Mouse (Mus musculus): ENCODE data around the gene Setd7. TPM values are rescaled to one million over a fixed set of nuclear protein-coding genes. Genes with fewer than 3 reads are reported as not detected.

Setd7 gene
- polyA plus RNA-seq, 1 experiment from 2014 or later = 2.7 TPM

- Histone ChIP-seq H3K36me3 (ENCODE audit: control insufficient read depth, insufficient read depth, low read length) (peaks cover 26% of the 10 kb centered on the region), H3K4me3 (ENCODE audit: low read depth, low read length) (no peak overlapping the region), H3K4me2 (ENCODE audit: low read length) (no peak overlapping the region), H3K27me3 (ENCODE audit: control insufficient read depth, insufficient read depth, low read depth, low read length) (no peaks in the 10 kb centered on the region), H3K9me3 (replicated peaks; ENCODE audit: control insufficient read depth, low read length, poor library complexity, severe bottlenecking) (no peaks in the 10 kb centered on the region), H3K27ac (ENCODE audit: low read length) (no peak overlapping the region), H3K4me1 (ENCODE audit: control insufficient read depth, insufficient read depth, low read length) (no peaks in the 10 kb centered on the region), H3K9ac (ENCODE audit: low read depth, low read length) (no peak overlapping the region)
- WGBS = 92% methylated on average over 2 of the region's 2 CpGs
- ATAC-seq = no peak
These were observed 92.1 kb downstream of the Setd7 start for GRCm38 (mm10) chr3:51468530-51468929.

Other genes starting within 250 kb of the Setd7 start
- 27.1 and 27.7 TPM in 2 replicates for gene Elf2, start 220.2 kb downstream of the Setd7 start, polyA plus RNA-seq (2015; fragmentation: Nextera tagmentation; extraction: Ambion mirVana)
- gene Mgarp, start 164.1 kb downstream of the Setd7 start, polyA plus RNA-seq (2015; fragmentation: Nextera tagmentation; extraction: Ambion mirVana) = 0.39 and 0.82 TPM in 2 replicates
- gene Ndufc1, start 151.9 kb downstream of the Setd7 start, polyA plus RNA-seq (2015; fragmentation: Nextera tagmentation; extraction: Ambion mirVana) = 680 and 706 TPM in 2 replicates
- gene Naa15, start 145.7 kb downstream of the Setd7 start, polyA plus RNA-seq (2015; fragmentation: Nextera tagmentation; extraction: Ambion mirVana) = 38.2 and 41.3 TPM in 2 replicates
- gene Rab33b, start 77.0 kb downstream of the Setd7 start, polyA plus RNA-seq (2015; fragmentation: Nextera tagmentation; extraction: Ambion mirVana) = 33.6 and 33.7 TPM in 2 replicates
- 0.66 and 0.94 TPM in 2 replicates for gene Mgst2, start 99.5 kb upstream of the Setd7 start, polyA plus RNA-seq (2015; fragmentation: Nextera tagmentation; extraction: Ambion mirVana)

Data from midbrain, embryonic 16.5 days (tissue).